Mouse (Mus musculus) MN1 (cell line): ENCODE data around the gene Cox8b.
A peak's percentile ranks its signal among the peaks of the same experiment; 100 is the strongest.

Source experiments
- DNase-seq: peaks from one replicate; pipeline ENCODE4 v3.0.0-alpha.2; 2016; ENCODE audit warnings: low spot score

Cox8b gene

DNA sequence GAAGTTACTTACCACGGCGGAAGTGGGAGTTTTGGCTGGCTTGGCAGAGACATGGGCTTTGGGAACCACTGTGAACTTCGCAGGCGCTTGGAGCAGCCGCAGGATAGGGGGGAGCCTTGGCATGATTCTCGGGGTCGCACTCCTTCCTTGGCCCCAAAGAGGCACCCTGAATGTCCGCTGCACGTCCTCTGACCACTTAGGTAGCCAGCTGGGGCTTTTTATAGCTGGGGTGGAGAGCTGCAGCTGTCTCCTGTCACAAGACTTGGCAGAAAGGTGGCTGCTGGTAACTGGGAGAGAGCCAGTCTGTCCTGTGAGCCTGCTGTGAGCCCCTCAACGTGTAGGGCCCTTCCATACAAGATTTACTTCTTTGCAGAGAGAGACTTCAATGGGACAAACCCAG, at the start of gene Cox8b:
Gene Cox8b, minus strand, starts transcription at position 227 of the 400 bp plus-strand sequence.
- DNase-seq, result no peak

DNA sequence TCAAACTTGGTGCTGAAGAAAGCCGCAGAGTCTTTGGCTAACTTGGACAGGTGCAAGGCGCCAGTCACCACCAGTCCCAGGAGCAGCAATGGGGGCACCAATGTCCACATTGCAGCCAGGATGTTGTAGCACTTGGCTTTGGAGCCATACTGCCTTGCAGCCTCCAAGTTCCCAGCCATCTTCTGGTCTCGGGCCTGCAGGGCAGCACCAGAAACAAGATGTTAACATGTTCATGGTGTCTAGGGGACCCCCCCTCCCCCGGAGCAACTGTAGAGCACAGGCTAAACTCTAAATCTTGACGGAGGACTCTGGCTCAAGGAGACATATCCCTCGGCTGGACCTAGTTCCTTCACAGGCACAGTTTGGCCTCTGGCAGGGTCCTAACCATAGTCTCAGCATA, 49.0 kb upstream of the Cox8b start:
- DNase-seq, result no peak

DNA sequence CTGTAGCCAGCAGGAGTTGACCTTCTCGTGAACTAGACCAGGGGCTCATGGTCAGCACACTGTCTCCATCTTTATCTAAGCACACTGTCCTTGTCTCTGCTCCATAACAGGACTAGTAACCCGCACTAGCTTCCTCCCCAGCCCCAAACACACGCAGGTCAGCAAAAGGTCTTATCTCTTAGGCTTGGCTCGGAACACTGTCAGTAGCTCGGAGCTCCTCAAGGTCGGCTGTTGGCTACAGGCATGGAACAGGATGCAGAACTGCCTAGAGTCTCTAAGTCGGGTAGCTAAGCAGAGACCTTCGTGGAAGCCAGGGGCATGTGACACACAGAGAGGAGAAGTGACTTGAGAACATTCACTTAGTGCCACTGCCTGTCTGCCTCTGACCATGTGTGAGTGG, 47.9 kb upstream of the Cox8b start:
- DNase-seq, result no peak

DNA sequence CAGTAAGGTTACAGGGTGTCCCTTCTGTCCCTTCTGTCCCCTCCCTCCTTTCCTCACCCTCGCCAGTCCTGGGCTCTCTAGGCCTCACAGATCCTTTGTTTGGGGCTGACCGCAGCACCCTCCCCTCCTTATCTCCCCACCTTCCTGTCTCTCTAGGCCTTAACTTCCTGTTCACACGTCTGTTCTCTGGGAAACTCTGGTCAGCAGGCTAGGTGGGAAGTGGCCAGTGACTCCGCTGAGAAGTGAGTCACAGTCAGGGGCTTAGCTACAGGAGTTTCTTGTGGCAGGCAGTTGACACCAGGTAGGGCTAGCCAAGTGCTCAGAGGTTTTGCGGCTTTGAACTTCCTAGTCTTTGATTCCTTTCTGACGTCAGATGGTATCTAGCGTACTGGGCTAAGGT, 46.7 kb upstream of the Cox8b start:
- DNase-seq, result no peak

DNA sequence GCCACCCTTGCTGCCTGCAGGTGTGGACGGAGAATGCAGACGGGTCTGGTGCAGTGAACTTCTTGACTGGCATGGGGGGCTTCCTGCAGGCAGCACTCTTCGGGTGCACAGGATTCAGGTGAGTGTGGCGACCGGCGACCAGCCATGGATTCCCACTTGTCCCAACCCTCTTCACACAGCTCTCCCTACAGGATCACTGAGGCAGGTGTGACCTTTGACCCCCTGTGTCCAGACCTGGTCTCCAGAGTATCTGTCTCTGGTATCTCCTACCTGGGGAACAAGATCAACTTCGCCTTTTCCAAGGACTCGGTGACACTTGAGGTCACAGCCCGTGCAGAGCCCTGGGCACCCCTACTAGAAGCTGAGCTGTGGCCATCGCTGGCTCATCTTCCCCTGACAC, 46.1 kb upstream of the Cox8b start:
- DNase-seq, result no peak

DNA sequence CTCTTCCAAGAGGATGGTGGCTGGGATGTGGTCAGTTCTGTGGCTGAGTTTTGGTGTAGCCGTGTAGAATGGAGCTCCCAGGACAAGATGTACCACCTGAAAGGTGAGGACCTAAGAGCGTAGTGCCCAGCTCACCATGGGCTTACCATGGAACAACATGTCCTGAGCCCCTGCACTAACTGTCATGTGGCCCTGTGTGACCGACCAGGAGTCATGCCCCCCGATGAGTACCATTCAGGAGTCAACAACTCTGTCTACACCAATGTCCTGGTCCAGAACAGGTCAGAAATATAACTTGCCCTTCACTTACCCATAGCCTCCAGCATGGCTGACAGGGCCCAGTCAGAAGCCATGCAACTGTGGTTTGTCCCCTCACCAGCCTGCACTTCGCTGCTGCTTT, 45.0 kb upstream of the Cox8b start:
- no peak for DNase-seq

DNA sequence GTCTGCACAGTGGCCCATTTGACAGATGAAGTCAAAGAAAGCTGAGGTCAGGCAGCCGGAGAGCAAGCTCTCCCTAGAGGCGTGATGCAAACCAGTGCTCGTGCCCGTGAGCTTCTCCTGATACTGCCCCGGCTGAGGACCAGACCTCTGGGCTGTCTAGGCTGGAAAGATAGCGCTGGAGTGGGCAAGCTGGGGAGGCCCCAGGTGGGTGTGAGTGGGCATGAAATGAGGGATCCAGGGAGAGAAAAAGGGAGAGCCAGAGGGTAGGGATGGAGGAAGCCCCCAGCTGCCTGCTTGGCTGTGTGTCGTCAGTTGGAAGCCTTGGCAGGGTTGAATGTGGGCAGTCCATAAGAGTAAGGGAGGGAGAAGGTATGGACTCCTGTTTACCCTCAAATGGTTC, 44.0 kb upstream of the Cox8b start:
- no peak for DNase-seq

DNA sequence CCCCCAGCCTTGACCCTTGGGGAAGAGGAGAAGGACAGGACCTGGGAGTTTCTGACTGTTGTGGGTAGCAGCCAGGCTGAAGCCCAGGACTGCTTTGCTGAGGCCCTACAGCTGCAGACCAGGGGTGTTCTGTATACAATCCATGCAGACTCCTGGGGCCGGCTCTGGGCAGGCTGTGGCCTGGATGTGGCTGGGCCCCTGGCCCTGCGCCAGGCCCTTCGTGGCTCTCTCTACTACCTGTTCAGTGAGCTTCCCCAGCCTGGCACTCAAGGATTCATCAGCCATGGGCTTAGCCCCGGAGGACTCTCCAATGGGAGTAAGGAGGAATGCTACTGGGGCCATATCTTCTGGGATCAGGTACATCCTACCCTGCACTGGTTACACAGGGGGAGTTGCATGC, 43.1 kb upstream of the Cox8b start:
- DNase-seq, result no peak

DNA sequence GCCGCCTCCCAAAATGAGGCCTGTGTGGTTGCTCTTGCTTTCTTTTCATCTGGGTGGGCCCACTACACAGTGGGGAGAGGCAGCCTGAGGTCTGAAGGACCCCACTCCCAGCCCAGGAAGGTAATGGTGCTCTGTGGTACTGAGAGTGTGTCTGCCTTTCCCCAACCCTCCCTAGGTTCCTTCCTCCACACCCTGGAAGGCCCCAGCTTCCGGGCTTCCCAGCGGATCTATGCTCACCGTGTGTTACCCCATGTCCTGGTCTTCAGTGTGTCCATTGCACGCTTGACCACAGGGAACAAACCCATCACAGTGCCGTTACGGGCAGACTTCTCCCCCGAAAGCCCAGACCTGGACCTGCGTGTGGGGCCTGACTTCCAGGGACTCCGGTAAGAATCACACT, 42.6 kb upstream of the Cox8b start:
- no peak for DNase-seq

DNA sequence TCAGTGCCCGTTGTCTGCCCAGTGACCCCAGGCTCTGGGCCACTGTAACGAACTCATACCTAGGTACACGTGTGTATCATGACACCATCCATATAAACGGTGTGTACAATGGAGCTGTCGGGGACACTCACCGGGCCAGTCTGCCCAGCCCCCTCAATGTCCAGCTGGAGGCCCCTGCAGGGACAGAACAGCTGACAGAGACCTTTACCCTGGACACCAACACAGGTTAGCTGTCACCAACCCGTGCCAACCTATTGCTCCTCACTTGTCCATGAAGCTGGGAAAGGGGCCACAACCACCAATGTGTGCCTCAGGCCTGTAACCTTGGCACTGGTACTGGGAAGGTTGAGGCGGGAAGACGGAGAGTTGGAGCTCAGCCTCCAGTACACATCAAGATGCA, 42.1 kb upstream of the Cox8b start:
- DNase-seq, result no peak

DNA sequence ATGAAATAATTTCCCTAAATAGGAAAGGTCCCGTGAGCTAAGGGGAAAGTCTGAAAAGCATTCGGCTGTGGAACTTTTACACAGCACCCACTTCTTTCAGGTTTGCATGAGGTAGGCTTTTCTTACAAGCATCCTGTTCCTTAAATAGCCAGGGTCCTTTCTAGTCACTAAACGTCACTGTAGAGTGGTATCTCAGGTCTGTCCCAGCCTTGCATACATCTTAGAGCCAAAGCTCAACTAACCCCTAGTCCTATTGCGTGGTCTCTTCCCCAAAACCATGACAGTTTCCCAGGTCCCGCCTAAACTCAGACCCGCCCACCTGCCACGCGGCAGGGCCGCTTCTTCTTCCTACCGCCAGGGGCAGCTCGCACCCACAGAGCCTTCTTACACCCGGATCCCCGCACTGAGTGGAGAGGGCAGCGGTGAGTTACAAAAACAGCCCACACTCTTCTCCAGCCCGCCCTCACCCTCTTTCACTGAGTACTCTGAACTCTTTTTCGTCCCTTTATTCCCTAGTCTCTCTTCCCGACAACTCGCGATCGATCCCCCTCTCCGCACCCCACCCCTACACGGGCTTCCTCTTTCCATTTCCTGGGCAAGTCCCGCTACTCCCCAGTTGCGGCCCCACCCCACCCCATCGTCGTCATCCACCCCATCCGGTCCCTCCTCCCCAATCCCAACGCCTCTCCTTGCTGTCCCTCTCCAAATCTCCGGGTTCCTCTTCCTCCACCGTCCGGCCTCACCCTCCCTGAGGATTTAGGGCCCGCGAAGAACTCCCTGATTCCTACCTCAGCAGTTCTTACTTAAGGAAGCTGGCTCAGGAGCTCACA, 41.2 kb upstream of the Cox8b start, which contains the start of gene Pgghg:
Gene Pgghg, plus strand, starts transcription at position 170 of the 830 bp plus-strand sequence.
- DNase-seq, result peak; percentile 89

DNA sequence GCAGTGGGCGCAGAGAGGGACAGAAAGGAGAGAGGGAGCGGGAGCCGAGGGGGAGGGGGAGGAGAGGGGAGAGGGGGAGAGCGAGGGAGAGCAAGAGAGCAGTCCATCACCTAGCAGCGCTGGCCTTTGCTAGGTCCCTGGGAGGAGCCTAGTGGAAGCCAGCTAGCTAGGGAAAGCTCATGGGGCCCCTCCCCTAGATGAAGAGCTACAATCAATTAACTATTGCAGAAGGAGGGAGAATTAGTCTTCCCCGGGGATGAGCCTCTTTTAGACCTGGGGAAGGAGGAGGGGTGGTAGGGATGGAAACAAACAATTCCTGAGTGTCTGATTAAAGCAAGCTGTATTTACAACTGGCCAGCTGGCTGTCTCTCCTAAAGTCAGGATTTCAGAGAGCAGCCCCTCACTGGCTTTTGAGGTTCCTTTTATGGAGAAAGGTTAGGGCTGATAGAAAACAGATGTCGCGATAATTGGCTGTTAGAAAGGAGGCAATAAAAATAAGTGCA, 39.5 kb upstream of the Cox8b start:
- peak; percentile 81 for DNase-seq

DNA sequence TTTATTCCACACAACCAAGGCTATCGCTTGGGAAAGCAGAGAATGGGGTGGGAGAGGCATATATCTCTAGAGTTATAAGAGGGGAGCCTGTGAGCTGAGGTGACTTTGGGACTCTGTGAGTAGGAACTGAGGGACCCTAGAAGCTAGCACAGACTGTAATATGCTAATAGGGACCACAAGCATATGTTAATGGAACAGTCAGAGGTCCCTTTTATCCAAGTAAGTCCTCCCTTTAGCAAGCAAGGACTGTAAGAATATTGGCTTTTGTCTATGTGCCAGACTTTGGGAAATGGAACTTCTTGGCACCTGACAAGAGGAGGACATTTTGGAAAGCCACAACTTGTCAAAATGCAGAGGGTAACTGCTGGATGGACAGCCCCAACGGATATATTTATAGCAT, 38.6 kb upstream of the Cox8b start:
- no peak for DNase-seq

DNA sequence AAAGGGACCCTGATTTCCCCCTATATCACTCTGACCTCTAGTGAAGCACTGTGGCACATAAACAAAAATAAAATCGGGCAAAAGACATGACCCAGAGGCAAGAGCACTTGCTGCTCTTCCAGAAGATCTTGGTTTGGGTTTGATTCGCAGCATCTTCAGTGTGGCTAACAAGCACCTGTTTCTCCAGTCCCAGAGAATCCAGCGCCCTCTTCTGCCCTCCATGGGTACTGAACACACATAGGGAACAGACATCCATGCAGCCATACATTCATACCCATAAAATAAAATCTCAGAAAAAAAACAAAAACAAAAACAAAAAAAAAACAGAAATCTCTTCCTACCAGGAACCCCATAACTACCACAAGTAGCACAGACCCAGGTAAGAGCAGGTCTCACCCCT, 38.2 kb upstream of the Cox8b start:
- no peak for DNase-seq

DNA sequence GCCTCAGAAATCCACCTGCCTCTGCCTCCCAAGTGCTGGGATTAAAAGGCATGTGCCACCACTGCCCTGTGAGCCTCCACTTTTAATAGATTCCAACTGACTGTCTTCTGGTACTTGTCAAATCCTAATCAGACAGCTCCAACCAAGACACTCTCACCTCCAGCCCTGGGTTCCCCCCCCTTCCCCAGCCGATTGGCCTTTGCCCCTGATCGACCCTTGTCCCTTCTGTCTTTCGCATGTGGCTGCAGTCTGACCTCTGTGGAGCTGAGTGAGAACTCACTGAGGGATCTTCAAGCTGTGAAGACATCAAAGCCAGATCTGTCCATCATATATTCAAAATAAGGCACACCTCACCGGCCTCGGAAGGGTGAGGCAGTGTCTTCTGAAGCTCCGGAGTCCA, 26.9 kb upstream of the Cox8b start:
- DNase-seq, result no peak

DNA sequence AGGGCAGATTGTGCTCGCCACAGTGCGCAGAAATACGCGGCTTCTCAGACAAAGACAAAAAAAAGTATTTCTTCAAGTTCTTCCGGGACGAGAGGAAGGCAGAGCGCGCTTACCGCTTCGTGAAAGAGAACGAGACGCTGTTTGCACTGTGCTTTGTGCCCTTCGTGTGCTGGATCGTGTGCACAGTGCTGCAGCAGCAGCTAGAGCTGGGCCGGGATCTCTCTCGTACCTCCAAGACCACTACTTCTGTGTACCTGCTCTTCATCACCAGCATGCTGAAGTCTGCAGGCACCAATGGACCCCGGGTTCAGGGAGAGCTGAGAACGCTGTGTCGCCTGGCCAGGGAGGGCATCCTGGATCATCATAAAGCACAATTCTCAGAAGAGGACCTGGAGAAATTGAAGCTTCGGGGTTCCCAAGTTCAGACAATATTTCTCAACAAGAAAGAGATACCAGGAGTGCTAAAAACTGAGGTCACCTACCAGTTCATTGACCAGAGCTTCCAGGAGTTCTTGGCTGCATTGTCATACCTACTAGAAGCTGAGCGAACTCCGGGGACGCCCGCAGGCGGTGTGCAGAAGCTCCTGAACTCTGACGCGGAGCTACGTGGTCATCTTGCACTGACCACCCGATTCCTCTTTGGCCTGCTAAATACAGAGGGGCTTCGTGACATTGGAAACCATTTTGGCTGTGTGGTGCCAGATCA, 23.0 kb upstream of the Cox8b start:
- no peak for DNase-seq

DNA sequence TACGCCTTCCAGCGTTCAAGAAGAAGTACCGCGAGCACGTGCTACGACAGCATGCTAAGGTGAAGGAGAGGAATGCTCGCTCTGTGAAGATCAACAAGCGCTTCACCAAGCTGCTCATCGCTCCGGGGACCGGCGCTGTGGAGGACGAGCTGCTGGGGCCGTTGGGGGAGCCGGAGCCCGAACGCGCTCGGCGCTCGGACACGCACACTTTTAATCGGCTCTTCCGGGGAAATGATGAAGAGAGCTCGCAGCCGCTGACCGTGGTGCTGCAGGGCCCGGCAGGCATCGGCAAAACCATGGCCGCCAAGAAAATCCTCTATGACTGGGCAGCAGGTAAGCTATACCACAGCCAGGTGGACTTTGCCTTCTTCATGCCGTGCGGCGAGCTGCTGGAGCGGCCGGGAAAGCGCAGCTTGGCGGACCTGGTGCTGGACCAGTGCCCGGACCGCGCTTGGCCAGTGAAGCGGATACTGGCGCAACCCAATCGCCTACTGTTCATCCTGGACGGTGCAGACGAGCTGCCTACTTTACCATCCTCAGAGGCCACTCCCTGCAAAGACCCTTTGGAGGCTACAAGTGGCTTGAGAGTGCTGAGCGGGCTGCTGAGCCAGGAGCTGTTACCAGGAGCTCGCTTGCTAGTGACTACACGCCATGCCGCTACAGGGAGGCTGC, 22.3 kb upstream of the Cox8b start:
- DNase-seq, result no peak

DNA sequence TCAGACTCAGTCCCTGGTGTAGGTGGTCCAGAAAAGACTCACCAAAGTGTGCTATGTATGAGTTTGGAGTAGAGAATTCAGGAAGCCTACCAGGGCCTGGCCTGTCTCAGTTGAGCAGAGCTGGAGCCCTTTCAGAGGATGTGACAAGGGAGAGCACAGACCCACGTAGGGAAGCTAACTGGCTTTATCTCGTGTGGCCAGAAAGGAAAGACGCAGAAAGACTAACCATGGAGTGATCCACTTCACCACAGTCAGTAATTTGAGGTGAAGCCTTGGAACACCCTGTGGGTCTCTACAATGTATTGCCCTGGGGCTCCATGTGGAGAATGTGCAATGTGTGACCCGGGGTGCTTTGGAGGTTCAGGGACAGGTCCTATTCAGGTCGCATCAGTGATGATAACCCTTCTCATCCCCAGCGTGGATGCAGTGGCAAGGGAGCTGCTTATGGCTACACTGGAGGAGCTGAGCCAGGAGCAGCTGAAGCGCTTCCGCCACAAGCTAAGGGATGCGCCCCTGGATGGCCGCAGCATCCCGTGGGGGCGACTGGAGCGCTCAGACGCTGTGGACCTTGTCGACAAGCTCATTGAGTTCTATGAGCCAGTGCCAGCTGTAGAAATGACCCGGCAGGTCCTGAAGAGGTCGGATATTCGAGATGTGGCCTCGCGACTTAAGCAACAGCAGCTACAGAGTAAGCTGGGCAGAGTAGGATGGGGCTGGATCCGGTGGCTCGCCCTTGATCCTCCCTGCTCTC, 21.2 kb upstream of the Cox8b start:
- no peak for DNase-seq

DNA sequence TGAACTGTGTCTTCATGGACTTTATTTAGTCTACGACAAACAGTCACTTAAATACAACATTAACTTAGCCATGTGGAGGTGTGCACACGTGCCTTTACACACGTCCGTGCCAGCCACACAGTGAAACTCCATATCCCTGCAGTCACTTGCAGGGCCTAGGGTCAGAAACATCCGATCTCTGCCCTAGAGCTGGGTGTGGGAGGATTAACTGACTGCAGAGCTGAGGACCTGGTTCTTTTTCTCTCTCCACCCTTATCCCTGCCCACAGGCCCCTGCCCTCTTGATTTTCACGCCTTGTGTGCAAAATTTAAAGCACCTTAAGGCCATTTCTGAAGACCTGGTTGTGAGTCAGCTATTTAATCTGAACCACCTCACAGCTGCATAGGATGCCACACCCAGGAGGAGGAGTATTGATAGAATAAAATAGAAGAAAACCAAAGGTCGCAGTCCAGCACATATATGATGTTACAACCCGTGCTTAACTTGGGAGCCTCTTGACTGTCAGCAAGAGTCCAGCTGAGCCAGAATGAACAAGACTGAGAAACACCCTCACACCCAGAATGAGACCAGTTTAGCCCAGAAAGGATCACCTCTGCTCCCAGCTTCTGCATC, 20.3 kb upstream of the Cox8b start, which contains the start of gene Nlrp6:
Gene Nlrp6, plus strand, starts transcription at position 485 of the 612 bp plus-strand sequence.
- no peak for DNase-seq

DNA sequence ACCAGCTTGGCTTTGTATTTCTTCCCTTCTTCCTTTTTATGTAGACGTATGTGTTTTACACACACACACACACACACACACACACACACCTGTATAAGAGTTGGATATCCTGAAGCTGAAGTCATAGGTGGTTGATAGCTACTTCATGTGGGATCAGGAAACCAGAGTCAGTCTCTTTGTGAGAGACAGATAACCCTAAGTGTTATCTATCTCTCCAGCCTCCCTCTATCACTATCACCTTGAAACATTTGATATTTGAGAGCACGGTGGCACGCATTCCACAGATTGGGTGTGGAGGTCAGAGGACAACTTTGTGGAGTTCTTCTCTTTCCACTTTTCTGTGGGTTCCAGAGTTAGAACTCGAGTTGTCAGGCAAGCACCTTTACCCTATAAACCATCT, 19.7 kb upstream of the Cox8b start:
- no peak for DNase-seq

DNA sequence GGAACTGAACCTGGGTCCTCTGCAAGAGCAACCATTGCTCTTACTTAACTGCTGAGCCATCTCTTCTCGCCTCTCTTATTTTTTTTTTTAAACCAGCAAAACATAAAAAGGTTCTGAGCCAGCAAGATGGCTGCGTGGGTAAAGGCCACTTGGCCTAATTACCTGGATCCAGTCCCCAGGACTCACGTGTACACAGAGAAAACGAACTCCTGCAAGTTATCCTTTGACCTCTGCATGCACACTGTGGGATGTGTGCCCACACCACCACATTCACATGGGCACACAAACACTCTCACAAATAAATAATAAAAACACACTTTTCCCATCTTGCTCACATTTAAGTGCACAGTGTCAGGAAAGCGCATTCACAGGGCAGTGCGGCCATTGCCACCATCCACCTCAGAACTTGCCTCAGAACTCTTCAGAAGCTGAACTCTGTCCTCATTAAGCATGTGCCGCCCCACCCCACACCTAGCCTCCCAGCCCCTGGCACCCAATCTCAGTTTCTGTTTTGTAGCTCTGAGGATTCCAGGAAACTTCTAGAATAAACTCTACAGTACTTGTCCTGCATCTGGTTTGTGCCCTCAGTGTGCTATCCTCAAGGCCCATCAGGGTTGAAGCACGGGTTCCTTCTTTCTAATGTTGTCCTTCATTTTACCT, 13.9 kb upstream of the Cox8b start:
- DNase-seq, result no peak
